Comparison of ENCODE assay signal across 9 mouse cellular contexts in the genomic region with DNA sequence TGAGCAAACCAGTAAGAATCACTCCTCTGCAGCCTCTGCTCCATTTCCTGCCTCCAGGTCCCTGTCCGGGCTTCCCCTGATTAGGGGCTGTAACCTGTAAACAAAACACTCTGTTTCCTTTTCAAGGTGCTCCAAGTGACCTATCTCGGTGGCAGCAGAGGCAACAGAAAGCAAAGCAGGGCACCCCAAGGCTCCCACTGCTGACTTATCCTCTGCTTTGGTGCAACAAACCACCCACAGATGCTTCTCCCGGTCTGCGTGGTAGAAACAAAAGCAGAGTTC.
A peak's percentile ranks its signal among the peaks of the same experiment; 100 is the strongest.
DNase-seq lines count a peak whose midpoint lies in the region; ATAC-seq and TF ChIP-seq lines count a peak whose summit lies in the region.
"Had no signal": no experiment of that assay in that cellular context is flagged by ENCODE, and none has a peak within 500 bp of the region (broad histone marks: within the 10 kb centered on the region; RNA-seq: fewer than 3 reads in every experiment).

No protein-coding gene starts in this region.

- H3K27me3 ChIP-seq in intestine, embryonic 14.5 days (replicated peaks; ENCODE audit: control insufficient read depth, insufficient read depth, low read length) = no peaks in the 10 kb centered on the region
- H3K27me3 ChIP-seq in intestine, postnatal 0 days (replicated peaks; ENCODE audit: control insufficient read depth, insufficient read depth, low read length) = no peaks in the 10 kb centered on the region
- no peaks in the 10 kb centered on the region for H3K27me3 ChIP-seq in midbrain, embryonic 11.5 days (ENCODE audit: control insufficient read depth, insufficient read depth, low read length)
- H3K27me3 ChIP-seq in midbrain, embryonic 14.5 days (ENCODE audit: control insufficient read depth, insufficient read depth, low read length) = no peaks in the 10 kb centered on the region
- H3K27me3 ChIP-seq in heart, embryonic 16.5 days (ENCODE audit: control insufficient read depth, insufficient read depth, low read length) = no peaks in the 10 kb centered on the region
- no peaks in the 10 kb centered on the region for H3K27me3 ChIP-seq in stomach, embryonic 14.5 days (ENCODE audit: control insufficient read depth, insufficient read depth, low read length)

- ATAC-seq in intestine, embryonic 14.5 days (replicated peaks; ENCODE audit: low FRiP score, low TSS enrichment, low read depth) = no peak
- no peak for ATAC-seq in intestine, postnatal 0 days
- ATAC-seq in midbrain, embryonic 11.5 days (ENCODE audit: low FRiP score) = no peak
- no peak for ATAC-seq in midbrain, embryonic 14.5 days (ENCODE audit: low FRiP score, low TSS enrichment)
- 0 out of 2 replicates have a peak, but pooled peaks have one; percentile 16 for ATAC-seq in heart, embryonic 16.5 days (replicated peaks; ENCODE audit: extremely low read depth, insufficient read depth, low FRiP score)
- no peak for ATAC-seq in stomach, embryonic 14.5 days (ENCODE audit: insufficient number of reproducible peaks, insufficient read depth, low FRiP score, low read depth)

- peak overlapping the region; percentile 20 for H3K27ac ChIP-seq in intestine, embryonic 14.5 days (ENCODE audit: low read depth)
- no peak overlapping the region for H3K27ac ChIP-seq in intestine, postnatal 0 days (ENCODE audit: low read depth, low read length)
- no peak overlapping the region for H3K27ac ChIP-seq in midbrain, embryonic 11.5 days (ENCODE audit: low read depth, low read length)
- H3K27ac ChIP-seq in midbrain, embryonic 14.5 days (replicated peaks; ENCODE audit: low read depth, low read length) = no peak overlapping the region
- peak overlapping the region; percentile 72 for H3K27ac ChIP-seq in heart, embryonic 16.5 days (ENCODE audit: low read length)
- H3K27ac ChIP-seq in stomach, embryonic 14.5 days (ENCODE audit: low read length) = peak overlapping the region; percentile 44

- no peaks in the 10 kb centered on the region for H3K36me3 ChIP-seq in intestine, embryonic 14.5 days (ENCODE audit: control insufficient read depth, insufficient read depth, low read length)
- no peaks in the 10 kb centered on the region for H3K36me3 ChIP-seq in intestine, postnatal 0 days (ENCODE audit: control insufficient read depth, insufficient read depth)
- no peaks in the 10 kb centered on the region for H3K36me3 ChIP-seq in midbrain, embryonic 11.5 days (ENCODE audit: control insufficient read depth, insufficient read depth, low read length)
- no peaks in the 10 kb centered on the region for H3K36me3 ChIP-seq in midbrain, embryonic 14.5 days (ENCODE audit: control insufficient read depth, insufficient read depth, low read length)
- H3K36me3 ChIP-seq in heart, embryonic 16.5 days (ENCODE audit: control insufficient read depth, insufficient read depth) = no peaks in the 10 kb centered on the region
- no peaks in the 10 kb centered on the region for H3K36me3 ChIP-seq in stomach, embryonic 14.5 days (ENCODE audit: control insufficient read depth, insufficient read depth, low read length)

- H3K4me2 ChIP-seq in intestine, embryonic 14.5 days (ENCODE audit: low read length) = no peak overlapping the region
- H3K4me2 ChIP-seq in intestine, postnatal 0 days (replicated peaks; ENCODE audit: low read depth) = no peak overlapping the region
- no peak overlapping the region for H3K4me2 ChIP-seq in midbrain, embryonic 11.5 days
- H3K4me2 ChIP-seq in midbrain, embryonic 14.5 days (ENCODE audit: low read length) = no peak overlapping the region
- no peak overlapping the region for H3K4me2 ChIP-seq in heart, embryonic 16.5 days (ENCODE audit: low read depth, low read length)
- H3K4me2 ChIP-seq in stomach, embryonic 14.5 days (replicated peaks; ENCODE audit: low read depth, low read length) = no peak overlapping the region

- no peak for TF ChIP-seq CTCF in intestine, postnatal 0 days (IDR thresholded peaks at IDR 0.05; ENCODE audit: low read depth)

- H3K4me3 ChIP-seq in intestine, embryonic 14.5 days (ENCODE audit: low read depth, low read length) = no peak overlapping the region
- no peak overlapping the region for H3K4me3 ChIP-seq in intestine, postnatal 0 days (ENCODE audit: low read depth, low read length)
- H3K4me3 ChIP-seq in midbrain, embryonic 11.5 days (ENCODE audit: low read depth, low read length) = no peak overlapping the region
- no peak overlapping the region for H3K4me3 ChIP-seq in midbrain, embryonic 14.5 days (replicated peaks; ENCODE audit: low read depth, low read length)
- no peak overlapping the region for H3K4me3 ChIP-seq in heart, embryonic 16.5 days (ENCODE audit: low read length)
- H3K4me3 ChIP-seq in stomach, embryonic 14.5 days (ENCODE audit: low read depth, low read length) = no peak overlapping the region

- no peak overlapping the region for H3K9ac ChIP-seq in intestine, embryonic 14.5 days (ENCODE audit: low read length)
- H3K9ac ChIP-seq in intestine, postnatal 0 days (ENCODE audit: low read depth, low read length) = no peak overlapping the region
- no peak overlapping the region for H3K9ac ChIP-seq in midbrain, embryonic 11.5 days (ENCODE audit: low read length)
- no peak overlapping the region for H3K9ac ChIP-seq in midbrain, embryonic 14.5 days (replicated peaks; ENCODE audit: low read length)
- H3K9ac ChIP-seq in heart, embryonic 16.5 days (ENCODE audit: low read length) = no peak overlapping the region
- H3K9ac ChIP-seq in stomach, embryonic 14.5 days (replicated peaks; ENCODE audit: low read depth, low read length) = no peak overlapping the region

- 41% methylated on average over 4 of the region's 4 CpGs for WGBS in intestine, embryonic 14.5 days
- WGBS in intestine, postnatal 0 days = 52% methylated on average over 4 of the region's 4 CpGs
- 39% methylated on average over 4 of the region's 4 CpGs for WGBS in midbrain, embryonic 11.5 days
- WGBS in midbrain, embryonic 14.5 days = 48% methylated on average over 4 of the region's 4 CpGs
- WGBS in heart, embryonic 16.5 days = 45% methylated on average over 4 of the region's 4 CpGs
- WGBS in stomach, embryonic 14.5 days = 45% methylated on average over 4 of the region's 4 CpGs

- no peak for DNase-seq in intestine, embryonic 14.5 days (ENCODE audit: low spot score)
- DNase-seq in midbrain, embryonic 11.5 days (ENCODE audit: low spot score, missing footprints) = peak; percentile 81
- no peak for DNase-seq in midbrain, embryonic 14.5 days
- DNase-seq in left cerebral cortex, adult 11 months (ENCODE audit: low spot score) = no peak
- DNase-seq in urinary bladder, postnatal 14 days (ENCODE audit: low spot score) = no peak
- DNase-seq: cerebellum, adult 9-10 months had no signal

- peaks cover 17% of the 10 kb centered on the region for H3K4me1 ChIP-seq in intestine, embryonic 14.5 days (replicated peaks; ENCODE audit: control insufficient read depth, insufficient read depth, low read length)
- 0 out of 2 replicates have a peak, but pooled peaks cover 4% of the 10 kb centered on the region for H3K4me1 ChIP-seq in intestine, postnatal 0 days (replicated peaks; ENCODE audit: control insufficient read depth, insufficient read depth, low read length)
- peaks cover 6% of the 10 kb centered on the region; the same call in 1 of the 2 replicates for H3K4me1 ChIP-seq in midbrain, embryonic 11.5 days (ENCODE audit: control insufficient read depth, insufficient read depth, low read length)
- H3K4me1 ChIP-seq in midbrain, embryonic 14.5 days (ENCODE audit: control insufficient read depth, insufficient read depth, low read length) = peaks cover 8% of the 10 kb centered on the region; the same call in 1 of the 2 replicates
- peaks cover 16% of the 10 kb centered on the region for H3K4me1 ChIP-seq in heart, embryonic 16.5 days (ENCODE audit: control insufficient read depth, insufficient read depth, low read length)
- peaks cover 14% of the 10 kb centered on the region; the same call in 1 of the 2 replicates for H3K4me1 ChIP-seq in stomach, embryonic 14.5 days (ENCODE audit: control insufficient read depth, insufficient read depth, low read length)

- H3K9me3 ChIP-seq in intestine, embryonic 14.5 days (ENCODE audit: control insufficient read depth, low read length) = no peaks in the 10 kb centered on the region
- no peaks in the 10 kb centered on the region for H3K9me3 ChIP-seq in intestine, postnatal 0 days (ENCODE audit: control insufficient read depth)
- H3K9me3 ChIP-seq in midbrain, embryonic 11.5 days (ENCODE audit: control insufficient read depth, low read length) = no peaks in the 10 kb centered on the region
- no peaks in the 10 kb centered on the region for H3K9me3 ChIP-seq in midbrain, embryonic 14.5 days (ENCODE audit: control insufficient read depth, low read length)
- H3K9me3 ChIP-seq in heart, embryonic 16.5 days (replicated peaks; ENCODE audit: control insufficient read depth, low read length) = peaks cover 4% of the 10 kb centered on the region
- no peaks in the 10 kb centered on the region for H3K9me3 ChIP-seq in stomach, embryonic 14.5 days (ENCODE audit: control insufficient read depth, low read depth, low read length)

Comparison
In these comparisons a context has a peak if more than half of its experiments do, and no peak if none do; other contexts are left out.
1. H3K27ac ChIP-seq: peak in intestine, embryonic 14.5 days (single experiment), heart, embryonic 16.5 days (single experiment) and stomach, embryonic 14.5 days (single experiment); none in intestine, postnatal 0 days (single experiment), midbrain, embryonic 11.5 days (single experiment) and midbrain, embryonic 14.5 days (single experiment).